Mouse (Mus musculus): ENCODE data around the gene Arx.
A peak's percentile ranks its signal among the peaks of the same experiment; 100 is the strongest.

The Arx gene

DNA sequence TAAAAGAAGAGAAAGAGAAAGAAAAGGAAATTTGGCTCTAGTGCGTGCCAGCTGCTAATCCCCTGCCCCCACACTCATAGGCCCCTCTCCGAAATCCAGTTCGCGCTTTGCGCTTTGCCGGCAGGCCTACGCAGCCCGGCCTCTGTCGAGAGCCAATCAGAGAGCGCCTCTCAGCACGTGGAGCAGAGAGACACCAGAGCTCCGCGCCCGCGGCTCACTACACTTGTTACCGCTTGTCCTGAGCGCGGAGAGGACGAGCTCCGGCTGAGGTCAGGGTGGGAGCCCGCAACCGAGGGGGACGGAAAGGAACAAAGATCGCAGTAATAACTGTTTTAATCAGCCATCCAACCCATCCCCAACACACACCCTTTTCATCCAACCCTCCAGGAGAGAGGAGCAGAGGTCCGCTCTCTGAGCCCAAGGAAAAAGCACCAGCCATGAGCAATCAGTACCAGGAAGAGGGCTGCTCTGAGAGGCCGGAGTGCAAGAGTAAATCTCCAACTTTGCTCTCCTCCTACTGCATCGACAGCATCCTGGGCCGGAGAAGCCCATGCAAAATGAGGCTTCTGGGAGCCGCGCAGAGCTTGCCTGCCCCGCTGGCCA is at the start of gene Arx:
TSS of gene Arx (plus strand) at position 155 of the 603 bp plus-strand sequence.
- peak; percentile 80 for DNase-seq (ENCODE audit: low spot score)

DNA sequence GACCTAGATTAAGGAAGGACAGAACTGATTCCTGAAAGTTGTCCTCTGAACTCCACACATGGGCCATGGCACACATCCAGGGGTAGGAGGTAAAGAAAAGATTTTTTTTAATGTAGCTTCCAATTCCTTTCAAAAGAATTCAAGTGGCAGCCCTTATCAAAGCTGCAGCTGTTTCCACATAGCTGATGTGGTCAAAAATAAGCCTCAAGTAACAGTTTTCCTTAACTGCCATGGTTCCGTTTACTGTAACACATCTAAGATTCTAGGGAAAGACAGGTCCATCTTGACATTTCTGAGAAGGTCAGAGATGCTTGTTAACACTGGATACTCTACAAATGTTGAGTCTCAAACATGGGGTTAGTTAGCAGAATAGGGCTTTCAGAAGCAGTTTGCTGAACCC is 34.9 kb upstream of the Arx start:
- DNase-seq (ENCODE audit: low spot score): no peak

DNA sequence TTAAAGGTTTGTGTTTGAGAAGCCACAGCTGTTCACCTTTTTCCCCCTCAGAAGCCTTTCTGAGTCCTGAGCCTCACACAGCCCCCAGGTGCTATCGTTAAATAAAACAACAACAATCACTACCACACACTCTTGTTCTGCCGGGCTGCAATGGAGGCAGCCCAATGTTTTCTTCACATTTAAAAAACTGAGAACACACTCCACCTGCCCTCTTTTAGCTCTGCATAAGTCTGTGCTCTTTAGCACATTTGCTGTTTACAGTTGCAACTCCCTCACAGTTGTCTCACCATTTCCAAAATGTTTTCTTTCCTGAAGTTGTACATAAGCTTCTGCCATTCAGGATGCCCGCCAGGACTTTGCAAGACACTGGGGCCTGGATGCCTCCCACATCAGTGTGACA is 10.6 kb upstream of the Arx start:
- no peak for DNase-seq (ENCODE audit: low spot score)

DNA sequence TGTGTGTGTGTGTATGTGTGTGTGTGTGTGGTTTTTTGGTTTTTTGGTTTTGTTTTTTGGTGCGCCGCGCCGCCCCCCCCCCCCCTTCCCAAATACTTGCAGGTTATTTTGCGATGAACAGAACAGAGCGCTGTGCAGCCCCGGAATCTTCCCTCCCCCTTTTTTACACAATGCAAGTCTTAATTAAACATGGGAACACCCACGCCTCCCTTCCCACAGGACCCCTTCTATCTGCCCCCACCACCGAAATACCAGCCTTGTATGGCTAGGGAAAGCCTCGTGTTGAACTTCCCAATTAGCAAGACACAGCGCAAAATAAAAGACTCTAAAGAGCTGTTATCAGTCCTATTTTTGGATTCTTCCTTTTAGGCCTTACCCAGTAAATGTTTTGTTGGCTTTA is 6.3 kb upstream of the Arx start:
- no peak for DNase-seq (ENCODE audit: low spot score)

DNA sequence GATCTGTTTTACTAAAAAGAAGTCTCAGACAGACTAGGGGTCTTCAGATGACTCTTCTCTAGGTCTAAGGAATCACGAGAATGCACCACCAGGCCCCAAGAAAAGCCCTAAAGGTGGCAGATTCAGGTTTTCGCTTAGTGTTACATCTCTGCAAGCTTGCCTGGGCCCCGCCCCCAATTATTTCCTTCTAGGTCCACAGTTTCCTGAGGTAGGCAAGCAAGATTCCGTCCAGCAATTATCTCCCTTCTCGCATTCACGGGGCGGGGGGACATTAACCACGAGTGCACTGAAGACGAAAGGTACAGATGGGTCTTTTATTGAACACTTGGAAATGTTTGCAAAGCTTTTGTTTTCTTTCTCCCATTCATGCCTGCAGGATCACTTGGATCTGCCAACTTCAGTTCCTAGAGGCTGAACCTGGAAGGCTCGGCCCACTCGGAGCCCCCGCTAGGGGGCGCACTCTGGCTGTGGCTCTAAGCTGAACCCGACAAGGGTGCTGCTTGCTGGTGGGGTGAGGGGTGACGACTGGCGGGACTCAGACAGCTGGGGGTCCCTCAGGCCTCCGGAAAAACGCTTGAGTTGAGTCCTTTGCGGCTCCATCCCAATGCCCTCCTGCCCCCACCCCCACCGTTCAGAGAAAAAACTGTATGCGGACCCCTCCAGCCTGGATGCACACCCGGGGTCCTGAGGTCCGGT is 5.1 kb upstream of the Arx start:
- peak; percentile 81 for DNase-seq (ENCODE audit: low spot score)

DNA sequence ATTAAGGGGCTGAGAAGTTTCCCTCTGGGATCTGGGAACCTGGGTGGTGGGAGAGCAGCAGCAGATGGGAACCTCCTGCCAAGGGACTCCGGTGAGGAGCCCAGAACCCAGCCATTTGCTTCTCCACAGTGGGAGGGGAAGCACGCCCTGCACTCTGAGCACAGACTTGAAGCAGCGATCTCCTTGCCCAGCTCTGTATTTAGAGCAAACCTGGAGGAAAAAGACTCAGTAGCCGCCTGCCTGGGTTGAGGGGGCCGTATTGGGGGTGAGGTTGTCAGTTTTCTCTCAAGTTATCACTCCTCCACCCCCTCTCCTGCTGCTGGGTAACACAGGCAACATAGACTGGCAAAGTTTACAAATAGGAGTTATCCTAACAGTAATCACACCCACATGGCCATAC is 4.5 kb upstream of the Arx start:
- peak; percentile 28 for DNase-seq (ENCODE audit: low spot score)

DNA sequence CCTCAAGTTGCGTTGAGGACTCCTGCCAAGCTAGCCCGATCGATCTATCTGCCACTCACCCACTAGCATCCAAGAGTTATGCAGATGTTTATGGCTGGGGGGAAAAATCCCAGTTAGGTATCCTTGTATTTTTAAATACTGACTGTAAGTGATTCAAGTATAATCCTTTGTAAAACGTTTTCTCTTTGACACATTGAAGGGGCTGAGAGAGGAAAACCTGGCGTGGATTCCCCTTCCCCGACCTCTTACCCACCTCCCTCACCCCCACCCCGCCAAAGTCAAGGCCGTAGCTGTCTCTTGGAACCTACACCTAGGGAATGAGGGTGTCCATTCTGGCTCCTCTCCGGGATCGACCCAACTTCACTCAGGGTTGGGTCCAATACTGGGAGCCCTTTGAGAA is 1.2 kb upstream of the Arx start:
- DNase-seq (ENCODE audit: low spot score): peak; percentile 4

DNA sequence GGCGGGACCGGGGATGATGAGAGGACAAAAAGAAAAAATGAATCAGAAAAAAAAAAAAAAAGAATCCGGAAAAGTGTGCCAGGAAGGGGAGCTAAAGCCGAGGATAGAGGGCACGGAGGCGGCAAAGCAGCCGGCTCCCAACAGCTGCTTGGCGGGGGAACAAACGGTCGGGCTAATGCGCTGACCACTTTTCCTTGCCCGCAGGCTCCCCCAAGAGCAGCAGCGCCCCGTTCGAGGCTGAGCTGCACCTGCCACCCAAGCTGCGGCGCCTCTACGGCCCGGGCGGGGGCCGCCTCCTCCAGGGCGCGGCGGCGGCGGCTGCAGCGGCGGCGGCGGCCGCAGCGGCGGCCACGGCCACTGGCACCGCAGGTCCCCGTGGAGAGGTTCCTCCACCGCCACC is 2.1 kb downstream of the Arx start:
- peak; percentile 18 for DNase-seq (ENCODE audit: low spot score)

DNA sequence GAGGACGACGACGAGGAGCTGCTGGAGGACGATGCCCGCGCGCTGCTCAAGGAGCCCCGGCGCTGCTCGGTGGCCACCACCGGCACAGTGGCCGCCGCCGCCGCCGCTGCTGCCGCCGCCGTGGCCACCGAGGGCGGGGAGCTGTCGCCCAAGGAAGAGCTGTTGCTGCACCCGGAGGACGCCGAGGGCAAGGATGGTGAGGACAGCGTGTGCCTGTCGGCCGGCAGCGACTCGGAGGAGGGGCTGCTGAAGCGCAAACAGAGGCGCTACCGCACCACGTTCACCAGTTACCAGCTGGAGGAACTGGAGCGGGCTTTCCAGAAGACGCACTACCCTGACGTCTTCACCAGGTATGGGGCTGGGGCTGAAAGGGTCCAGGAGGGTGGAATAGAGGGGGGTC is 2.8 kb downstream of the Arx start:
- DNase-seq (ENCODE audit: low spot score): peak; percentile 32

DNA sequence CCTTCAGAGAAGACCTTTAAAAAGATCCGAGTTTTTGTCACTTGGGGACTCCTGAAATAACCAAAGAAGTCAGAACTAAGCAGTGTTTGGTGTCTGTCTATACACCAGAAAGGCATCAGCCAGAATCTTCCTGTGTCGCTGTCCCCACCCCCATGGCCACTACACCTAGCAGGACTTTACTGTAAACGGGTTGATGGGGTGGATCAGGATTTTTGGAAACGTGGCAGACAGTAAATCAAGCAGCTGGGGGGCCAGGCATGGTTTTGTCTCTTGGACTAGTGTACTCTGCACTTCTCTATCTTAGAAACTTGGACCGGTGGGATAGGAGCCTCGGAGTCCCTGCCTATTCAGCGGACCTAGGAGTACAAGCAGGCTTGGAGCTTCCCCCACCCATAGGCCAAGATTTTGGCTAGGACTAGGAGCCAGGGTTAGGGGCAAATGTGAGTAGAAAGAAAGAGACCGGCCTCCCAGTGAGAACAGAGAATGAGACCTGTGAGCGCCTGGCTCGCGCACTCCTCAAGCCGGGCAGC is 3.7 kb downstream of the Arx start:
- peak; percentile 9 for DNase-seq (ENCODE audit: low spot score)

DNA sequence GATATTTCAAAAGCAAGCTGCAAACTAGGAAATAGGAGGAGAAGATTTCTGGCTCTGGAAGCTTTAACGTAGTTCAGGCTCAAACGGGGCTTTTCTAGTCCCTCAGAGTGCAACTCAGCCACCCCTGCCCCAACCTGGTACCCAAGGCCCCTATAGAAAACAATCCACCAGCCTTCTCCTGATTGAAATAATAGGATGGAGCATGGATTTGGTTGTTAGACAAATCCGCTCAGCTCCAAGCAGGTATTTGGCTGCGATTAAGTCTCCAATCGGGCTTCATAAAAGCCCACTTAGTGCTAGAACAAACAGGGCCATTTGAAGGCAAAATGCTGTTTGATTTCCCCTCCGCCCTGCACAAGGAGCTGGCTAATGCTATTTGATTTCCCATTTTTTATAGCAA is 5.8 kb downstream of the Arx start:
- DNase-seq (ENCODE audit: low spot score): peak; percentile 2

DNA sequence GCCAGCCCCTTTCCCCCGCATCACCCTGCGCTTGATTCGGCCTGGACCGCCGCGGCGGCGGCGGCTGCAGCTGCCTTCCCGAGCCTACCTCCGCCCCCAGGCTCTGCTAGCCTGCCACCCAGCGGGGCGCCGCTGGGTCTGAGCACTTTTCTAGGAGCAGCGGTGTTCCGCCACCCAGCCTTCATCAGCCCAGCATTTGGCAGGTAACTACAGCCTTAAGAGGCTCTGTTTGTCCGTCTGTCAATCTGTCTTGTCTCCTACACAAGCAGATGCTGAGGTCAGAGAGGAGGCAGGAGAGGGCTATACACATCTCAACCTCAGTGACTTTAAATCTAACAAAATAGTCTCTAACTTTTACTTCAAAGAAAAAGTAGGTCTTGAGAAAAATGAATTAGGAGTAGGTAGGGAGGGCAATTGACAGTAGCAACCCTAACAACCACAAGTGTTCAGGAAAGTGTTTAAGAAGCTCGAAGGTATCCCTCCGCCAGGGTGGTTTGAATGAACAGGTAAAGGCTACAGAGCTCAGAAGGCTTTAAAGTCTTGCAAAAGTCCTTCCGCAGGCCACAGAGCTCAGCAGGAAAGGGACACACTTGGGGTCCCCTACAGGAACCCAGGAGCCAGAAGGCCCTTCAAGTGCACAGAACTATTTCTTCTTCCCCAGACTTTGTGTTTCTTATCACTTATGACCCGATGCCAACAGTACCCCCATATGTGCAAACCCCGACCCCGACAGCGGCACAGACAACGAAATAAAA is 8.7 kb downstream of the Arx start:
- DNase-seq (ENCODE audit: low spot score): peak; percentile 2

DNA sequence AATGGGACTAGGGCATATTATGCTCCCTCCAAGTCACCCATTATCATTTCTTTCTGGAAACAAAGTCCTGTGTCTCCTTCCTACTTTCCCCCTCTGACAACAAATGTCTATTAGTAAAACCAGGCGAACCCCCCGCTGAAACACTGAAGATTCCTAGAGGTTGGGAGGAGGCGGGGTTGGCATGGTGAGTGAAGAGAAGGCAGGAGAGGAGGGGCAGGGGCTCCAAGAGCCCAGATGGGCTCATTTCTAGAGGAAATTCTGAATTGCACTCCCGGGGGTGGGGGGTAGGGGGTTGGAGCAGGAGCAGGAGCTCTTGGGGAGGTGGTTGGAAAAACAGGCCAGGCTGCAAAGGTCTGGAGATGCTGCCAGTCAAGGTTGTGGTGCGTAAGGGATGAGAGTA is 9.6 kb downstream of the Arx start:
- DNase-seq (ENCODE audit: low spot score): no peak

DNA sequence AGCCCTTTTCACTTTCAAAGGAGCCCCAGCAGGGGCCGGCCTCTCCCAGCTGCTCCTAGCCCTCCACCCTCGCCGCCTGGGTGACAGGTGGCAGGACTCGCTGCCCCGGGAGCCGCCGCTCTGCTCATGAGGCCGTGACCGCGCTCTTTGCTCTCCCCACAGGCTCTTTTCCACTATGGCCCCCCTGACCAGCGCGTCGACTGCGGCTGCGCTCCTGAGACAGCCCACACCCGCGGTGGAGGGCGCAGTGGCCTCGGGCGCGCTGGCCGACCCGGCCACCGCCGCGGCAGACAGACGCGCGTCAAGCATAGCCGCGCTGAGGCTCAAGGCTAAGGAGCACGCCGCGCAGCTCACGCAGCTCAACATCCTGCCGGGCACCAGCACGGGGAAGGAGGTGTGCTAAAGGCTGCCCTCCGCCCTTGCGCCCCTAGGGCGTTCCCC is 10.8 kb downstream of the Arx start:
- peak; percentile 42 for DNase-seq (ENCODE audit: low spot score)

DNA sequence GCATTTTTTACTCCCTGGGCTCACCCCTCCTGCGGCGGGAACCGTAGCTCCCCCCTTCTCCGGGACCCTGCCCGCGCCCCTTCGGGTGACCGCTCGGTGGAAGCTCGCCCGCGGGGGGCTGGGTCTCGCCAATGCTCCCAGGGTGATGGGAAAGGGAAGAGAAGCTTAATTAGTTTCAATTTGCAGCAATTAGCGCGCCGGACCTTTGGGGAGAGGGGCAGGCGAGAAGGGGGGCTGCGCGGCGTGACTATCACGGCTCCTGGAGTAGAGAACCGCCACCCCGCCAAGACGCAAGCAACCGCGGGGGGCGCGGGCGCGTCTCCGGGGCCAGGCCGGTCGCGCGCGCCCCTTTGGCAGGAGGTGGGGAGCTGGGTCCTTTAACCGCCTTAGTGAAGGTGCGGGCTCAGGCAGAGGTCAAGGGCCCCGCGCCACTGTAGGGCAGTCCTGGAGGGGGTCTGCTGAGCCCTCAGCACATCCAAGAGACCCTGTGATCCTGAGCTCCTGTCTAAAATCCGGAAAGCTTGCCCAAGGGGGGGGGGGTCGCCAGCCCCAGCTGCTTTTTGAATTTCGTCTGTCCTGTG is 12.9 kb downstream of the Arx start:
- peak; percentile 2 for DNase-seq (ENCODE audit: low spot score)

DNA sequence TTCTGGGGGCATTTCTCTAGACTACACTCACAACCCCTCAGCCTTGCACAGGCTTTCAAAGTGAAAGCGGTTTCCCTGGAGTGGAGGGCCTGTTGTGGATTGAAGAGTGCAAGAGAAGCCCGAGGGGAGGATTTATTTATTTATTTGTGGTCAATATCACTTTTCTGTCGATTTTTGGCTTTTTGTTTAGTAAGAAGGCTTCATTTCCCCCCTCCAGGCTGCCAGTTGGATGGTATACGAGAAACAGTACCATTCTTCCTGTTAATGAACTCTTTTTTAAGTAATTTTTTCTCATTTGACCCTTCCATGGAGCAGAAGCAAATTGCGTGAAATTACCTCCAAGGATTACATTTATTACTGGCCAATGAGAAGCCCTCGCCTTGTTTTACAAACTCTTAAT is 13.5 kb downstream of the Arx start:
- peak; percentile 2 for DNase-seq (ENCODE audit: low spot score)

DNA sequence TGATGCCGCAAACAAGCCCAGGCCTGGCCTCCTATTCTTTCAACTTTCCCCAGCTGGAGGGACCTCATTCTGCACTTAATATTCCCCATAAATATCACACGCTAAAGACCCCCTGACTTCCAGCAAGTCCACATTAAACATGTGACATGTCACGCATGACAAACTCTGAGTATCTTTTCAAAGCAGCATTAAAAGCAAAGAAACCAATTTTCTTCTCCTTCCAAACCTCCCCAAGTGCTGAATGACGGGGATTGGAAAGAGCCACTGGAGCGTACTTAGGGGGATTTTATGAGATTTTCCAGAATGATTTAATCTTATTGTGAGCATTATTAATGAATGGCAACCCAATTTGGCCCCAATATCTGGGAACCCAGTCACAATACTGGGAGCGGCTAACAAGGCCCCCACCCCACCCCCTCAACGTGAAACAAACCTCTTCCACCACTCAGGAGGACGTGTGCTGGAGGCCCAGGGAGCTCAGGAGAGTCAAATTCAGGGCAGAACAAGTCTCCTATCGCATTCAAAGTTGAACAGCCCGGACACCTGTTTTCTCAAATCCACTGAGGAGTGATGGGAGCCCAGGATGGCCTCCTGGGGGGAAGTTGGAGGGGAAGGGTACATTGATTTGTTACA is 14.1 kb downstream of the Arx start:
- DNase-seq (ENCODE audit: low spot score): peak; percentile 3

DNA sequence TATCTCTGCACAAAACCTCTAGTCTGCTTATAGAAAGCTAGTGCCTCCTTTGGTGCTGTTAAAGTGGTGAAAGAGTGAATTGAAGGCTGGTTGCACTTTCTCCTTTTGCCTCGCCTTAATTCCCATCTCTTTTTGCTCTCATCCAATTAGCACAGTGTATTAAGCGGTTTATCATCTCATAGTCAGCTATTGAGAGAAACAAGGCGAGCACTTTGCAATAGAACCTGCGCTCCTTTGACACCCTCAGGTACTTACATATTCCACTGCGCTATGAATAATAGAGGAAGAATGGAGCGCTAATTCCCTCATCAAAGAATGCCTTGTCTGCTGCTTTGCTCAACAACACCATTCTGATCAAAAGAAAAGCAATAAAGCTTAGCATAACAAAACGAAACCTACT is 15.6 kb downstream of the Arx start:
- no peak for DNase-seq (ENCODE audit: low spot score)

DNA sequence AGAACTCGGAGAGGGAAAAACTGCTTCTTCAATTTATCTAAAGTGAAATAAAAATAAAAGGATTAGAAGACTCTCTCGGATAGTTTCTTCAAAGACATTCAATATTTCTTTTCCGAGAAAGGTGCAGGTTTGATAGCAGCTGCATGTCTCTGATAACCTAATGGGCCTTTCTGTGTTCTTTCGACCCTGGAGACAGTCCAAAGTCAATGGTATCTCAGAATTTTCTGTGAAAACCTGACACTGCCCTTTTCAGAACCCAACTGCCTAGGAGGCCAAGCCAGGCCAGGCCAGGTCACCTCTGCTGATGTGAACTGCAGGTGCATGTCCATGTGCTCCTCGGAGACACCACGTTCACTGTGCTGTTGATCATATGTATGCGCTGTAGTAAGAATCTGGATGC is 19.5 kb downstream of the Arx start:
- no peak for DNase-seq (ENCODE audit: low spot score)

DNA sequence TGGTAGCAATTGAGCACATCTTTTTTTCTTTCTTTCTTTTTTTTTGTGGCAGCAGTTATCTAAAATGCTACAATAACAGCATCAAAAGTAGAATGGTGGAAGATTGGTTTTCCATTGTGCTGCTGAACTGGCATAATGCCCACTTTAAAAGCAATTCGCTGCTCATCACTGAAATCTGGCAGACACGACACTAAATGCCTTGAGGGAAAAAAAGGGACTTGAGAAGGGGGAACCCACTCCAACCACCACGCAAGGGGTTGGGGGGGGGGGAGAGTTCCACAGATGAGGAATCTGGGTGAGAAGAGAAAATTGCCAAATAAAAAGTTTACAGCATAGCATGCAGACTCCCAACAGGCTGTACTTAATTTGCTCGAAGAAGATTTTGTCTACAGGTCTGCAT is 31.3 kb downstream of the Arx start:
- no peak for DNase-seq (ENCODE audit: low spot score)

DNA sequence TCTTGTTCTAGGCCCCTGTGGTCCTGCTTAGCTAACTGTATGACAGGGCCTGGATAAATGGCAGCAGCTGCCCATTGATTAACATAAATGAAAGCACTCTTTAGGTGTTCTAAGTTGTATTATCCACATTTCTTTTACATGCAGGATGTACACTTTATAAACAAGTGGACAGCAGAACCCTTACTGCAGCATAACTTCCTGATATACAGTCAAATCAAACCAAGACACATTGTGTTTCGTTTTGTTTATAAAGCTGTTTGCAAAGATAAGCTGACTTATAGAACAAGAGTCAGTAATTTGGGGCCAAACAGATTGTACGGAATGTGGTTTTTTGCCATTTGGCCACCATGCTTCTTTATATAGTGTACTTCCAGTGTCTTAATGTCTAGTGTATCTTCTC is 33.7 kb downstream of the Arx start:
- DNase-seq (ENCODE audit: low spot score): no peak

DNA sequence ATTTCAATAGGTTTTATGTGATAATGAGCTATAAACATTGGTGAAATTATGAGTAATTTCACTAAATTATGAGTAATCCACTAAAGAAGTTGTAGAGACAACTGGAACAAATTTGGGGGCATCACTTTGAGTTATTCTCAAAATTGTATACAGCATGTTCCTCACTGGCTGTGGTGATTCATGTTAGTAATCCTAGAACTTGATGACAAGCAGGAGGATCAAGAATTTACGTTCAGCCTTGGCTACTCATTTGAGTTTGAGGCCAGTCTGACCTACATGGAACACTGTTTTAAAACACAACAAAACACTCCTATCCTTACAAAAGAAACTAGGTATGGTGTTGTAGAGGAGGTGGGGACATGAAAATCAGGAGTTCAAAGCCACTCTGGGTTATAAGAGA is 35.1 kb downstream of the Arx start:
- DNase-seq (ENCODE audit: low spot score): no peak

All from retina, embryonic 14.5 days (tissue).